Mouse (Mus musculus) stomach, postnatal 0 days (tissue): Measurements from ENCODE around the gene Creld2. TPM values are rescaled to one million over a fixed set of nuclear protein-coding genes. Genes with fewer than 3 reads are reported as not detected.

ENCODE experiments used
- ATAC-seq: fragments of 200-750 bp; cut with Nextera tagmentation; 2 replicates; pipeline ENCODE4 v1.8.0; 2017; ENCODE audit not compliant: low FRiP score, low TSS enrichment
- DNase-seq: peaks from one replicate; pipeline ENCODE4 v3.0.0-alpha.2; 2016; ENCODE audit warnings: low spot score
- H3K27ac ChIP-seq: fragments of 300-500 bp; sonication (generic); replicated peaks from 2 replicates; pipeline ENCODE4 v1.5.1; 2014; ENCODE audit warnings: mild to moderate bottlenecking, control low read depth
- H3K27me3 ChIP-seq: fragments of 300-500 bp; sonication (generic); 2 replicates; pipeline ENCODE4 v1.6.1; 2014; ENCODE audit warnings: low read length; ENCODE audit not compliant: control insufficient read depth, insufficient read depth
- H3K36me3 ChIP-seq: fragments of 300-500 bp; sonication (generic); 2 replicates; pipeline ENCODE4 v1.6.1; 2014; ENCODE audit warnings: low read length, mixed read lengths; ENCODE audit not compliant: control insufficient read depth, insufficient read depth
- H3K4me1 ChIP-seq: fragments of 300-500 bp; sonication (generic); replicated peaks from 2 replicates; pipeline ENCODE4 v1.6.1; 2014; ENCODE audit warnings: antibody characterized with exemption; ENCODE audit not compliant: control insufficient read depth, insufficient read depth
- H3K4me2 ChIP-seq: fragments of 300-500 bp; sonication (generic); replicated peaks from 2 replicates; pipeline ENCODE4 v1.6.1; 2014; ENCODE audit warnings: low read depth, mild to moderate bottlenecking, control low read depth, moderate library complexity
- H3K4me3 ChIP-seq: fragments of 300-500 bp; sonication (generic); 2 replicates; pipeline ENCODE4 v1.5.1; 2014; ENCODE audit warnings: low read depth, low read length, control low read depth
- H3K9ac ChIP-seq: fragments of 300-500 bp; sonication (generic); 2 replicates; pipeline ENCODE4 v1.6.1; 2014; ENCODE audit warnings: mild to moderate bottlenecking, low read length, control low read depth, mixed read lengths
- H3K9me3 ChIP-seq: fragments of 300-500 bp; sonication (generic); 2 replicates; pipeline ENCODE4 v1.6.1; 2016; ENCODE audit warnings: low read length; ENCODE audit not compliant: control insufficient read depth
- CTCF ChIP-seq: IDR thresholded peaks from 2 replicates; pipeline ENCODE4 v1.5.1; 2016; ENCODE audit warnings: antibody characterized with exemption, low read depth, mild to moderate bottlenecking, moderate library complexity
- EP300 ChIP-seq: optimal IDR thresholded peaks from 2 replicates; pipeline ENCODE3; 2016; ENCODE audit warnings: antibody characterized with exemption
- WGBS: fragments of 180-500 bp; shearing (Covaris S2); extraction: QIAGEN DNeasy Blood & Tissue Kit; methylation state at CpG from one replicate; pipeline ENCODE4 v1.1.7; 2014; 5-methylcytosine and 5-hydroxymethylcytosine counted together
- polyA plus RNA-seq: library from polyadenylated mRNA; unstranded; fragments of >200 nt; fragmentation: Nextera tagmentation; extraction: Ambion mirVana; gene quantifications from 2 replicates; pipeline ENCODE4 v1.2.1, GENCODE M21; 2015

Gene Creld2
- polyA plus RNA-seq, 1 experiment from 2014 or later, result 93.2 TPM

- Histone ChIP-seq H3K4me1 (0 out of 2 replicates have a peak, but pooled peaks cover 3% of the 10 kb centered on the region), H3K27me3 (no peaks in the 10 kb centered on the region), H3K4me2 (no peak overlapping the region), H3K36me3 (no peaks in the 10 kb centered on the region), H3K9ac (peak overlapping the region; percentile 38; the same call in 1 of the 2 replicates), H3K4me3 (no peak overlapping the region), H3K27ac (peak overlapping the region; percentile 84), H3K9me3 (no peaks in the 10 kb centered on the region)
- WGBS, result 24% methylated on average over 9 of the region's 9 CpGs
- TF ChIP-seq CTCF, result no peak
- no peak for TF ChIP-seq EP300
- ATAC-seq (peak; percentile 11; the same call in 1 of the 2 replicates), DNase-seq (peak; percentile 74)
Measured at GRCm38 (mm10) chr15:88839271-88839670, 19.8 kb downstream of the Creld2 start.

GRCm38 (mm10) chr15:88840126-88840525 lies 20.7 kb downstream of the Creld2 start:
- WGBS, result 64% methylated on average over 10 of the region's 10 CpGs
- no peak overlapping the region for H3K9ac ChIP-seq

GRCm38 (mm10) chr15:88841160-88841559 lies 21.7 kb downstream of the Creld2 start:
- H3K9ac ChIP-seq, result no peak overlapping the region
- no peak for TF ChIP-seq CTCF
- TF ChIP-seq EP300, result no peak
- H3K4me1 ChIP-seq, result 0 out of 2 replicates have a peak, but pooled peaks cover 3% of the 10 kb centered on the region
- H3K9me3 ChIP-seq, result no peaks in the 10 kb centered on the region
- DNase-seq, result no peak
- no peak overlapping the region for H3K27ac ChIP-seq
- WGBS, result 73% methylated on average over 2 of the region's 2 CpGs
- no peak for ATAC-seq
- no peak overlapping the region for H3K4me3 ChIP-seq
- H3K36me3 ChIP-seq, result no peaks in the 10 kb centered on the region
- H3K4me2 ChIP-seq, result no peak overlapping the region
- no peaks in the 10 kb centered on the region for H3K27me3 ChIP-seq

More at GRCm38 (mm10) chr15:88840126-88840525, 20.7 kb downstream of the Creld2 start:
- Histone ChIP-seq H3K36me3 (no peaks in the 10 kb centered on the region), H3K27ac (peak overlapping the region; percentile 84), H3K9me3 (no peaks in the 10 kb centered on the region), H3K4me3 (no peak overlapping the region), H3K4me2 (no peak overlapping the region), H3K4me1 (0 out of 2 replicates have a peak, but pooled peaks cover 3% of the 10 kb centered on the region), H3K27me3 (no peaks in the 10 kb centered on the region)
- TF ChIP-seq CTCF (no peak), EP300 (no peak)
- DNase-seq, result no peak
- no peak for ATAC-seq

GRCm38 (mm10) chr15:88841580-88842299 lies 22.3 kb downstream of the Creld2 start:
- TF ChIP-seq CTCF, result peak; percentile 17; the same call in 1 of the 2 replicates
- TF ChIP-seq EP300, result no peak

GRCm38 (mm10) chr15:88842300-88842673 lies 22.8 kb downstream of the Creld2 start:
- TF ChIP-seq EP300 (no peak), CTCF (no peak)
- no peak for ATAC-seq
- H3K9me3 ChIP-seq, result no peaks in the 10 kb centered on the region
- DNase-seq, result no peak
- H3K9ac ChIP-seq, result no peak overlapping the region
- no peak overlapping the region for H3K4me2 ChIP-seq
- 77% methylated on average over 3 of the region's 3 CpGs for WGBS
- H3K27ac ChIP-seq, result no peak overlapping the region
- 0 out of 2 replicates have a peak, but pooled peaks cover 3% of the 10 kb centered on the region for H3K4me1 ChIP-seq
- no peak overlapping the region for H3K4me3 ChIP-seq
- no peaks in the 10 kb centered on the region for H3K27me3 ChIP-seq
- H3K36me3 ChIP-seq, result no peaks in the 10 kb centered on the region

More at GRCm38 (mm10) chr15:88841580-88842299, 22.3 kb downstream of the Creld2 start:
- 0 out of 2 replicates have a peak, but pooled peaks cover 3% of the 10 kb centered on the region for H3K4me1 ChIP-seq
- DNase-seq (no peak), ATAC-seq (no peak)
- H3K4me3 ChIP-seq, result no peak overlapping the region
- no peak overlapping the region for H3K9ac ChIP-seq
- H3K4me2 ChIP-seq, result no peak overlapping the region
- H3K27ac ChIP-seq, result no peak overlapping the region
- H3K9me3 ChIP-seq, result no peaks in the 10 kb centered on the region
- WGBS, result 82% methylated on average over 3 of the region's 3 CpGs
- no peaks in the 10 kb centered on the region for H3K36me3 ChIP-seq
- no peaks in the 10 kb centered on the region for H3K27me3 ChIP-seq

GRCm38 (mm10) chr15:88843486-88844097 lies 24.1 kb downstream of the Creld2 start:
- H3K36me3 ChIP-seq, result no peaks in the 10 kb centered on the region
- TF ChIP-seq CTCF (no peak), EP300 (no peak)
- 0 out of 2 replicates have a peak, but pooled peaks cover 4% of the 10 kb centered on the region for H3K4me1 ChIP-seq
- no peak overlapping the region for H3K4me3 ChIP-seq
- ATAC-seq, result peak; percentile 38
- no peaks in the 10 kb centered on the region for H3K27me3 ChIP-seq
- H3K9ac ChIP-seq, result no peak overlapping the region
- 32% methylated on average over 8 of the region's 8 CpGs for WGBS
- peak; percentile 52 for DNase-seq
- no peak overlapping the region for H3K4me2 ChIP-seq
- no peaks in the 10 kb centered on the region for H3K9me3 ChIP-seq
- 0 out of 2 replicates have a peak overlapping the region, but pooled peaks have one; percentile 30 for H3K27ac ChIP-seq
